9 mouse cellular contexts compared by ENCODE assay signal in the genomic region with DNA sequence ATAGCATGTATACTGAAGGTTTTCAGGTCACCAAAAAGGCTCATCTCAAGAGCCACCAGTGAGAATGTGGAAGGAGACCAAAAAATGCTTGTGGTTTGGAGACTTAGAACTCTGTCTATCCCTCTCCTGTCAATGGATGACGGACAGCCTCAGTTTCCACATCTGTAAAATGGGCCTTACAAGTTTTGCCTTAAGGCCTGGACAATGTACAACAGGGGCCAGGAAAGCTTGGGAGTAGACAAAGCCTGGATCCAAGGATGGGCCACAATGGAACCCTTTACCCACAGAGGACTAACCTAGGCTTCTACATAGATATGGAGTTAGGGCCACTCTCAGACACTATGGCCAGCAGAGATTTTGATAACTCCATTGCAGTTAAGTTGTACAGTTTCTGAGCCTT. TPM values are rescaled to one million over a fixed set of nuclear protein-coding genes. Genes with fewer than 3 reads are reported as not detected.
DNase-seq lines count a peak whose midpoint lies in the region; ATAC-seq and TF ChIP-seq lines count a peak whose summit lies in the region.
"Had no signal": no experiment of that assay in that cellular context is flagged by ENCODE, and none has a peak within 500 bp of the region (broad histone marks: within the 10 kb centered on the region; RNA-seq: fewer than 3 reads in every experiment).

No protein-coding gene starts in this region.

- H3K4me1 ChIP-seq in ES-Bruce4 (ENCODE audit: control insufficient read depth, insufficient read depth, low read length): peaks cover 2% of the 10 kb centered on the region
- H3K4me1 ChIP-seq in forebrain, postnatal 0 days (ENCODE audit: insufficient read depth): peaks cover 10% of the 10 kb centered on the region; the same call in 1 of the 2 replicates
- peaks cover 28% of the 10 kb centered on the region for H3K4me1 ChIP-seq in liver, postnatal 0 days (ENCODE audit: insufficient read depth)
- peaks cover 13% of the 10 kb centered on the region for H3K4me1 ChIP-seq in kidney, adult 2 months (ENCODE audit: control insufficient read depth, insufficient read depth, low read length)

- no peak for ATAC-seq in forebrain, postnatal 0 days
- ATAC-seq in liver, postnatal 0 days: no peak

- H3K9ac ChIP-seq in ES-Bruce4 (ENCODE audit: low read depth, poor library complexity, severe bottlenecking): peak overlapping the region; percentile 78; the same call in 1 of the 2 replicates
- peak overlapping the region; percentile 95; the same call in 1 of the 2 replicates for H3K9ac ChIP-seq in forebrain, postnatal 0 days
- H3K9ac ChIP-seq in liver, postnatal 0 days (replicated peaks): no peak overlapping the region

- TF ChIP-seq POLR2A in ES-Bruce4 (IDR thresholded peaks at IDR 0.05; ENCODE audit: insufficient read depth, low read length): no peak
- TF ChIP-seq POLR2A in kidney, adult 2 months (IDR thresholded peaks at IDR 0.05; ENCODE audit: low read depth, low read length): no peak

- H3K4me3 ChIP-seq in gastrocnemius, adult 2 months: peak overlapping the region; percentile 92
- H3K4me3 ChIP-seq in ES-Bruce4 (ENCODE audit: low read depth, low read length): no peak overlapping the region
- H3K4me3 ChIP-seq in forebrain, postnatal 0 days (ENCODE audit: low read depth, low read length): peak overlapping the region; percentile 87
- H3K4me3 ChIP-seq in liver, postnatal 0 days (ENCODE audit: low read depth, low read length): peak overlapping the region; percentile 85
- no peak overlapping the region for H3K4me3 ChIP-seq in kidney, adult 2 months (ENCODE audit: insufficient read depth, low read depth, low read length)

- no peak overlapping the region for H3K27ac ChIP-seq in gastrocnemius, adult 2 months
- H3K27ac ChIP-seq in ES-Bruce4 (ENCODE audit: insufficient read depth, low read length): no peak overlapping the region
- H3K27ac ChIP-seq in forebrain, postnatal 0 days (ENCODE audit: low read depth, low read length): no peak overlapping the region
- H3K27ac ChIP-seq in liver, postnatal 0 days (ENCODE audit: low read depth): no peak overlapping the region
- no peak overlapping the region for H3K27ac ChIP-seq in kidney, adult 2 months (ENCODE audit: insufficient read depth, low read depth, low read length)

- no peaks in the 10 kb centered on the region for H3K9me3 ChIP-seq in ES-Bruce4 (replicated peaks; ENCODE audit: control insufficient read depth, insufficient read depth, low read length, poor library complexity, severe bottlenecking)
- H3K9me3 ChIP-seq in forebrain, postnatal 0 days (ENCODE audit: low read length): no peaks in the 10 kb centered on the region
- no peaks in the 10 kb centered on the region for H3K9me3 ChIP-seq in liver, postnatal 0 days (ENCODE audit: low read length)

- no peak for TF ChIP-seq CTCF in gastrocnemius, adult 2 months (IDR thresholded peaks at IDR 0.05)
- no peak for TF ChIP-seq CTCF in ES-Bruce4 (IDR thresholded peaks at IDR 0.05; ENCODE audit: low read depth, low read length)
- TF ChIP-seq CTCF in forebrain, postnatal 0 days (IDR thresholded peaks at IDR 0.05; ENCODE audit: low read depth): no peak
- no peak for TF ChIP-seq CTCF in liver, postnatal 0 days (IDR thresholded peaks at IDR 0.05; ENCODE audit: low read depth)
- no peak for TF ChIP-seq CTCF in kidney, adult 2 months (conservative IDR thresholded peaks at IDR 0.05; ENCODE audit: insufficient read depth, insufficient read length, low read depth, low read length)

- intact Hi-C loops in gastrocnemius, adult 2 months (cut with DNase I): loop anchor here (2.0 to 5.0 kb wide), 2 partner anchors 43 to 92 kb away; no protein-coding TSS in a partner anchor

- H3K4me2 ChIP-seq in forebrain, postnatal 0 days (ENCODE audit: low read depth): peak overlapping the region; percentile 75
- peak overlapping the region; percentile 86 for H3K4me2 ChIP-seq in liver, postnatal 0 days (ENCODE audit: low read depth, low read length)

- no peak for DNase-seq in gastrocnemius, adult 2 months
- DNase-seq in gastrocnemius, adult 18-20 months (ENCODE audit: low spot score): no peak
- no peak for DNase-seq in forebrain, postnatal 0 days
- no peak for DNase-seq in liver, postnatal 0 days
- DNase-seq in embryo, embryonic 10.5 days (ENCODE audit: low spot score): no peak
- DNase-seq in spleen, adult 18-20 months: no peak
- no peak for DNase-seq in kidney, adult 2 months
- DNase-seq: gastrocnemius, postnatal 25 days had no signal

- H3K36me3 ChIP-seq in ES-Bruce4 (ENCODE audit: control insufficient read depth, insufficient read depth, low read length, poor library complexity, severe bottlenecking): no peaks in the 10 kb centered on the region
- H3K36me3 ChIP-seq in forebrain, postnatal 0 days (ENCODE audit: insufficient read depth): 0 out of 2 replicates have a peak, but pooled peaks cover 6% of the 10 kb centered on the region
- no peaks in the 10 kb centered on the region for H3K36me3 ChIP-seq in liver, postnatal 0 days (replicated peaks; ENCODE audit: insufficient read depth, low read length)
- H3K36me3 ChIP-seq in kidney, adult 2 months (ENCODE audit: control insufficient read depth, insufficient read depth, low read length): no peaks in the 10 kb centered on the region

- TF ChIP-seq EP300 in ES-Bruce4 (IDR thresholded peaks at IDR 0.05; ENCODE audit: insufficient read depth, low read depth, low read length): no peak
- TF ChIP-seq EP300 in liver, postnatal 0 days (IDR thresholded peaks at IDR 0.05; ENCODE audit: low read depth): no peak

- no peaks in the 10 kb centered on the region for H3K27me3 ChIP-seq in ES-Bruce4 (ENCODE audit: control insufficient read depth, insufficient read depth, low read length, poor library complexity, severe bottlenecking)
- H3K27me3 ChIP-seq in forebrain, postnatal 0 days (ENCODE audit: insufficient read depth, low read length): no peaks in the 10 kb centered on the region
- no peaks in the 10 kb centered on the region for H3K27me3 ChIP-seq in liver, postnatal 0 days (ENCODE audit: insufficient read depth, low read length)
- H3K27me3 ChIP-seq in kidney, adult 2 months (replicated peaks; ENCODE audit: control insufficient read depth, insufficient read depth, low read length): no peaks in the 10 kb centered on the region

- WGBS in forebrain, postnatal 0 days: 95% methylated on average over 1 of the region's 1 CpGs
- WGBS in liver, postnatal 0 days (ENCODE audit: insufficient replicate concordance): 93% methylated on average over 1 of the region's 1 CpGs
- WGBS in kidney, adult 2 months: 96% methylated on average over 1 of the region's 1 CpGs

RNA-seq across cellular contexts. Expression of a gene that starts 1.5 kb away (rescaled TPM):
- 1 to 10 TPM; 6.0 to 9.4 TPM for total RNA-seq in gastrocnemius, adult 2 months (2021)
- total RNA-seq in gastrocnemius, adult 18-20 months (2021): 1 to 10 TPM; 4.4 to 6.5 TPM
- 14.2 and 17.0 TPM in 2 replicates for polyA plus RNA-seq in ES-Bruce4 (2011; ENCODE audit: insufficient read depth, insufficient read length, low read depth, missing spikeins)
- total RNA-seq in forebrain, postnatal 0 days (2014; rRNA removed): 24.7 and 24.9 TPM in 2 replicates
- polyA plus RNA-seq in forebrain, postnatal 0 days (2015; fragmentation: Nextera tagmentation; extraction: Ambion mirVana): 11.4 and 15.2 TPM in 2 replicates
- polyA plus RNA-seq in liver, postnatal 0 days (2015; fragmentation: Nextera tagmentation; extraction: Ambion mirVana): 6.6 and 8.3 TPM in 2 replicates
- polyA plus RNA-seq in kidney, adult 2 months (2012; rRNA removed): 24.0 and 31.6 TPM in 2 replicates

RNA-seq across cellular contexts. Expression of a gene that starts 31.7 kb away (rescaled TPM):
- total RNA-seq in gastrocnemius, adult 2 months (2021): not detected
- total RNA-seq in gastrocnemius, adult 18-20 months (2021): not detected
- polyA plus RNA-seq in ES-Bruce4 (2011; ENCODE audit: insufficient read depth, insufficient read length, low read depth, missing spikeins): not detected in 2 replicates
- total RNA-seq in forebrain, postnatal 0 days (2014; rRNA removed): 0.10 TPM in 1 of 2 replicates, not detected in the other
- polyA plus RNA-seq in forebrain, postnatal 0 days (2015; fragmentation: Nextera tagmentation; extraction: Ambion mirVana): 0.07 TPM in 1 of 2 replicates, not detected in the other
- polyA plus RNA-seq in liver, postnatal 0 days (2015; fragmentation: Nextera tagmentation; extraction: Ambion mirVana): not detected in 2 replicates
- polyA plus RNA-seq in kidney, adult 2 months (2012; rRNA removed): 7.2 and 8.3 TPM in 2 replicates
- total RNA-seq: gastrocnemius, postnatal 25 days had no signal

RNA-seq across cellular contexts. Expression of a gene that starts 39.3 kb away (rescaled TPM):
- total RNA-seq in gastrocnemius, adult 2 months (2021): not detected
- not detected for total RNA-seq in gastrocnemius, adult 18-20 months (2021)
- polyA plus RNA-seq in ES-Bruce4 (2011; ENCODE audit: insufficient read depth, insufficient read length, low read depth, missing spikeins): 1.2 TPM in 1 of 2 replicates, not detected in the other
- not detected in 2 replicates for total RNA-seq in forebrain, postnatal 0 days (2014; rRNA removed)
- polyA plus RNA-seq in forebrain, postnatal 0 days (2015; fragmentation: Nextera tagmentation; extraction: Ambion mirVana): 0.44 TPM in 1 of 2 replicates, not detected in the other
- 2.0 and 3.8 TPM in 2 replicates for polyA plus RNA-seq in liver, postnatal 0 days (2015; fragmentation: Nextera tagmentation; extraction: Ambion mirVana)
- 16.0 and 21.0 TPM in 2 replicates for polyA plus RNA-seq in kidney, adult 2 months (2012; rRNA removed)
- total RNA-seq: gastrocnemius, postnatal 25 days had no signal

RNA-seq across cellular contexts. Expression of a gene that starts 39.3 kb away (rescaled TPM):
- total RNA-seq in gastrocnemius, adult 2 months (2021): 10 to 100 TPM; 21.0 to 28.6 TPM
- total RNA-seq in gastrocnemius, adult 18-20 months (2021): 10 to 100 TPM; 19.9 to 22.2 TPM
- 61.8 and 62.8 TPM in 2 replicates for polyA plus RNA-seq in ES-Bruce4 (2011; ENCODE audit: insufficient read depth, insufficient read length, low read depth, missing spikeins)
- total RNA-seq in forebrain, postnatal 0 days (2014; rRNA removed): 42.2 and 50.6 TPM in 2 replicates
- polyA plus RNA-seq in forebrain, postnatal 0 days (2015; fragmentation: Nextera tagmentation; extraction: Ambion mirVana): 58.1 and 63.7 TPM in 2 replicates
- 56.0 and 58.7 TPM in 2 replicates for polyA plus RNA-seq in liver, postnatal 0 days (2015; fragmentation: Nextera tagmentation; extraction: Ambion mirVana)
- 236 and 270 TPM in 2 replicates for polyA plus RNA-seq in kidney, adult 2 months (2012; rRNA removed)

Comparison
In these comparisons a context has a peak if more than half of its experiments do, and no peak if none do; other contexts are left out.
1. H3K4me3 ChIP-seq: peak in gastrocnemius, adult 2 months (single experiment), forebrain, postnatal 0 days (single experiment) and liver, postnatal 0 days (single experiment); none in ES-Bruce4 (single experiment) and kidney, adult 2 months (single experiment).